Mouse (Mus musculus) stomach, postnatal 0 days (tissue): Measurements from ENCODE around the gene Ildr2.

Source experiments
- CTCF ChIP-seq: IDR thresholded peaks from 2 replicates; pipeline ENCODE4 v1.5.1; 2016; ENCODE audit warnings: antibody characterized with exemption, low read depth, mild to moderate bottlenecking, moderate library complexity
- EP300 ChIP-seq: optimal IDR thresholded peaks from 2 replicates; pipeline ENCODE3; 2016; ENCODE audit warnings: antibody characterized with exemption

DNA sequence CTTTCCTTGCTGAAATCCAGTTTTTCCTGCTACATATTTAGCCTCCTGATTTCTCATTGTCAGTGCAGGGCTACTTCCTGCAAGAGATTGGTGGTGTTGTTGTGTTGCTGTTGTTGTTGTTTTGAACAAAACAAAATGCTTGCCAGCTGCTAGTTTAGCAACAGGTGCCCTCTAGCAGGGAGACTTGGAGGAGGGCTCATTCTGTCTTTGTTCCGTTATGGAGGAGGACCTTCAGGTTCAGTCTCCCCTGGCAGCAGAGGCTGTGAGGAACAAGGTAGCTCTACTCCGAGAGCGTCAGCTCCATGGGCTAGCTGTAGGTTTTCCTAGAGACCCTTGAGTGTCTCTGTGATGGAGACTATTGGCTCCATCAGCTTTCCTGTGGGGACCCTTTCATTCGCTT, 3.0 kb downstream of the Ildr2 start:
- TF ChIP-seq CTCF (no peak), EP300 (no peak)
